Mouse (Mus musculus) 3134 (cell line): ENCODE data around the gene Parm1.

ENCODE experiments used
- DNase-seq: peaks from one replicate; pipeline ENCODE4 v3.0.0-alpha.2; 2011; ENCODE audit warnings: low spot score; ENCODE audit not compliant: insufficient read length; ENCODE audit errors: extremely low read depth

Parm1 gene

DNA sequence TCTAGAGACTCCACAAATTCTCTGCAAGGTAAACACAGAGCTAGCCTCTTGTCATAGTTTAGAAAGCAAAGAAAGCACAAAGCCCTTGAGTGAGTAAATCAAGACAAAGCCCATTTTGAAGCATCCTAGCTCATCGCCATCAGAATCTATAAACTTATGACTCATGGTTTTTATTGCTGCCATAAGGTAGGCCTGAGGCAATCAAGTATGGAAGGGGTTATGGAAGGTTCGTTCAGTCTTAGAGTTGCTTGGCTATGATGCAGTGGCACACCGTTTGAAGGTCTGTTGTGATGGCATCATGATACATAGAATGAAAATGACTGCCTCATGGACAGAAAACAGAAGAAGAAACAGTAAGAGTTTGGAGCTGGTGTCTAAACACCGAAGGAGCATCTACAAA is 133.9 kb downstream of the Parm1 start:
- DNase-seq = no peak

DNA sequence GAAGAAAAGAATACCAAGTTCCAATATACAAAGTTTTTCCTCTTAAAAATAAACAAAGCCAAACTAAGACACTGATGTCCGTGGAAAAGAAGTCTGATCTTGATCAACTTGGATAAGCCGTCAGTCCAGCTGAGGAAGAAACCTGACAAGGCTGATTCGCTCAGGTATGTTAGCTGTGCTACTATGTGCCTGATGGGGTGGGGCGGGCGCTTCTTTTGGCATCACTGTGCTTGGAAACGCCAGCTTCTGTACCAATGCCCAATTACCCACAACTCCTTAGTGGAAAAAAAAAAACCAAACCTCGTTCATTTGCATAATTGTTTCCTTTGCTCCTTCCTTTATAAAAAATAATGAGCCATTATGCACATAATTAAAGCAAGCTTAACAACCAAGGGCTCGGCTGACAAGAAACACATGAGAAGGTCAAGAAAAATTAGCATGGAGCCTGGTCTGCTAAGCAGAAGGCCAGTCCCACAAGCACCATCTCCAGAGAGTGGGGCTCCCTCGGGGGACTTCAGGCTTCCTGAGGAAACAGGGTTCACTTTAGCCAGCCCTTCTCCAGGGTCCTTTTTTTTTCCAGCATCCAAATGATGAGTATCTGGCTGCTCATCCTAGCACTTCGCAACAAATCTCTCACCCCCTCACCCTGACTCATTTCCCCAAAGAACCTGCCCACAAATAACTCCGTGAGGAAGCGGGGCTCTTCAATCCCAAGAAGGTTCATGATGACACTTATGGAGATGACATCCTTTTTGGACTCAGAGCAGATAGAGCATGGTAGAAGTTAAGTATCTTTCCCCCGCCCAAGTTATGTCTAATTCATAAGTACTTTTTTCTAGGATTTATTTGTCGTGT is 135.9 kb downstream of the Parm1 start:
- no peak for DNase-seq

DNA sequence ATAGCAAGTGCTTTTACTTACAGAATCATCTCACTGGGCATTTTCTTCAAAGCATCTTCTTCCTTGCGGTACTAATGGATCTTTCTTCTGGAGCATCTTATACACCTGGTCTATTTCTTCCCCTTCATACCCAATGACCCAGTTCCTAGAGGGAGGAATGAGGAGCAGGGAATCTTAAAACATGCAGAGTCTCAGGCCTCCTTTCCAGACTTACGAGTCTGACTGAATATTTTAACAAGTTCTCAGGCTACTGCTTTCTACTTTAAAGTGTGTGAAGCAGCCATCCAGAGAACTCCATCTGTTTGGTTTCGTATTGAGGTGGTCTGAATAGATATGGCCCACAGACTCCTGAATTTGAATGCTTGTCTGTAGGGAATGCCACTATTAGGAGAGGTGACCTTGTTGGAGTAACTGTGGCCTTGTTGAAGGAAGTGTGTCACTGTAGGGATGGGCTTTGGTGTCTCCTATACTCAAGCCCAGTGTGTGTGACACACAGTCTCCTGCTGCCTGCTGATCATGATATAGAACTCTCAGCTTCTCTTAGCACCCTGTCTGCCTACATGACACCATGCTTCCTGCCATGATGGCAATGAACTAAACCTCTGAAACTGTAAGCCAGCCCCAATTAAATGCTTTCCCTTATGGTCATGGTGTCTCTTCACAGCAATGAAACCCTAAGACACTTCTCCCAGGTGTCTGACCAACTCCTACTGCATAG is 137.1 kb downstream of the Parm1 start:
- no peak for DNase-seq

DNA sequence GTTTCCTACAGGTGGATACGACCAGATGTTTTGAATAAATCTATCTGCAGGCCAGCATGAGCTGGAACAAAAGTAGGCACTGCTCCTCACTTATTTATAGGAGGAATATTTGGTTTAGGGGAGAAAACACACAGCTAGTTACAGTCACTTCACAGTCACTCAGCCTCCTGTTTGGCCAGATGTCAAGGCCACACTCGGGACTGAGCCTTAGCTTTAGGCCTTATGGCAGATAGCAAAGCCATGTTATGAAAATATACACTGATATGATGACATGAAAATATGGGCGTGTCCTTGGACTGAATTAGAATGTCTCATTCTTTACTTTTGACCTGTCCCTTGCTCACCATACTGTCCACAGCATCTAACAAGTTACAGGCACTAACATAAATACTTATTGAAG is 137.8 kb downstream of the Parm1 start:
- no peak for DNase-seq

DNA sequence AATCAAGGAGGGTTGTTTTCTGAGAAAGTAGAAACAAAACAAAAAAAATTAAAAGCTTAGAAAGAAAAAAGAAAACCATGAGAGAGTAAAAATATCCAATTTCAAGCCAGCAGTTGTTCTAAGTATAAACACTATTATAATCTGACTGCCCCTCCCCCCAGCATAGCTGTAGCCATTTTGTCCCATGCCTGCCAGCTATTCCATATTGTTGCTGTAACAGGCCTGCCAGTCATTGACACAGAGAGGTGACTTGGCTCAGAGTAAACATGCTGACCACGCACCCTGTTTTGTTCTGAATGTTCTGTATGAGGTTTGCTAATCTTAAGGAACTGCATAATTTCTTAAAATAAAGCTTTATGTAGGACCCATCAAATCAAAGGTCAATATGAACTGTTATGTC is 145.3 kb downstream of the Parm1 start:
- DNase-seq = no peak

DNA sequence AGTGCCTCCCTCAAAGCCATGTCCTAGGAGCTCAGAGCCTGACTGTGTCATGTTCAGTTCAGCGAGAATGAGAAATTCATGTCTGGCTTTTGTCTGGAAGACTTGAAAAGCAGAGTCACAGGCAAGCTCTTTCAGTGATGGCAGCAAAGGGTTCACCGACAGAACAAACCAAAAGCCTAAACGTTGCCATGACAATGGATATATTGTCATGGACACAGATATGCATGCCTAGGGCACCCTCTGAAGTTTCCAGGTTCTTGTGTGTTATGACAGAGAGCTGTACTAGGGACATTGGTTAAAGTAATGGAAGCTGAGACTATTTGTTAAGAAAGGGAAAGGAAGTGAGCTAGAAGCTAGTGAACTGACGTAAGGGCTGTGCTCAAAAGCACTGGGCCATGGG is 149.7 kb downstream of the Parm1 start:
- DNase-seq = no peak

DNA sequence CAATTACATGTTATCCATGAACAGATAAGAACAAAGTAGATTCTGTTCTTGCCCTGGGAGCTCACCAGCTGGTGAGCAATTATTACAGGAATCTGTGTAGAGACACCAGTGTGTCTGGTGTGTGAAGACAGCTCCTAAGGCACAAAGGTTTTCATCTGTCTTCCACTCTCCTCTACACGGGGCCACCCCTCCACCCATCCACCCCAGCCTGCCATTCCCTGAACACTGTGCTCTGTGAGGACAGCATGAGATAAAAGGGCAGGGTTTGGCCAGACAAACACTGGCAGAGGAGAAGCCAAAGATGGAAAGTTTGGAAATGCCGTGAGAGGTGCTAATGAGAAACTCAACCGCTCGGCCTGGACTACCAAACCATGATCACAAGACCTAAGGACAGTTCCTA is 151.8 kb downstream of the Parm1 start:
- no peak for DNase-seq
